Mouse (Mus musculus) thymus, adult 2 months (tissue): ENCODE results near the gene Pgrmc1.

Experiments used
- CTCF ChIP-seq: fragments of 200-500 bp; IDR thresholded peaks from 2 replicates; pipeline ENCODE4 v1.5.1; 2012; ENCODE audit warnings: mild to moderate bottlenecking, control low read depth, low read length, moderate library complexity, borderline replicate concordance; ENCODE audit not compliant: control insufficient read depth, poor library complexity, insufficient read depth; ENCODE audit errors: extremely low read depth
- POLR2A ChIP-seq: fragments of 200-500 bp; IDR thresholded peaks from 2 replicates; pipeline ENCODE4 v1.6.1; 2012; ENCODE audit warnings: mild to moderate bottlenecking, low read length, control low read depth, moderate library complexity; ENCODE audit not compliant: control insufficient read depth, poor library complexity, insufficient read depth; ENCODE audit errors: extremely low read depth

DNA sequence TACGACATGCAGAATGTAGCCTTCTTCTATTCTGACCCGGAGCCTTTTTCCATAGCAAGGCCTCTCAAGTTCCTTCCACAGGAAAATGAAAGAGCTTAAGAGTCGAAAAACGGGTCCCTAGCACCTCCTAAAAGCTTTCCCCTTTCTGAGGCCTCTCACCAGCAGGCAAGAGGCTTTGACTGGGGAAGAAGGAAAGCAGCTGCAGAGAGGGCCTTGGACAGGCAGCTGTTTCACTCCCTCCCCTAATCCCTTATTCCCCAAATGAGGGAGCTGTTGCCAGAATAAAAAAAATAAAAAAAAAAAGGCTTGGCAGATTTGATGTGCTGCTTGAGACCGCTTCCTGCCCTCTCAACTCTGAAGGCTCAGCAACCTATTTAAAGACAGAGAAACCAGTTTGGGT is 47.1 kb upstream of the Pgrmc1 start:
- TF ChIP-seq CTCF: no peak
- TF ChIP-seq POLR2A: no peak
